Mouse (Mus musculus) hindbrain, embryonic 14.5 days (tissue): ENCODE data around the gene Nomo1. TPM values are rescaled to one million over a fixed set of nuclear protein-coding genes. Genes with fewer than 3 reads are reported as not detected.

Experiments used
- polyA plus RNA-seq: library from polyadenylated mRNA; unstranded; fragments of >200 nt; fragmentation: Nextera tagmentation; extraction: Ambion mirVana; gene quantifications from 2 replicates; pipeline ENCODE4 v1.2.1, GENCODE M21; 2014

The Nomo1 gene
- polyA plus RNA-seq, 1 experiment from 2014 or later: 29.3 TPM

Other genes starting within 250 kb of the Nomo1 start
- gene Lmtk3, start 250.0 kb upstream of the Nomo1 start, polyA plus RNA-seq: 20.9 and 23.6 TPM in 2 replicates
- gene Sult2b1, start 249.0 kb upstream of the Nomo1 start, polyA plus RNA-seq: 5.2 and 7.3 TPM in 2 replicates
- 237 and 242 TPM in 2 replicates for gene Cyth2, start 219.1 kb upstream of the Nomo1 start, polyA plus RNA-seq
- 1.3 TPM in 2 replicates for gene Kcnj14, start 208.9 kb upstream of the Nomo1 start, polyA plus RNA-seq
- 37.6 and 42.6 TPM in 2 replicates for gene Grwd1, start 202.8 kb upstream of the Nomo1 start, polyA plus RNA-seq
- gene Kdelr1, start 160.9 kb upstream of the Nomo1 start, polyA plus RNA-seq: 90.3 and 96.6 TPM in 2 replicates
- gene Grin2d, start 155.3 kb upstream of the Nomo1 start, polyA plus RNA-seq: 4.3 and 4.4 TPM in 2 replicates
- gene Syngr4, start 137.0 kb upstream of the Nomo1 start, polyA plus RNA-seq: 0.39 and 0.40 TPM in 2 replicates
- gene Tmem143, start 136.8 kb upstream of the Nomo1 start, polyA plus RNA-seq: 4.3 and 5.6 TPM in 2 replicates
- 34.1 and 38.8 TPM in 2 replicates for gene Emp3, start 112.3 kb upstream of the Nomo1 start, polyA plus RNA-seq
- gene Ccdc114, start 109.6 kb upstream of the Nomo1 start, polyA plus RNA-seq: 6.1 and 6.5 TPM in 2 replicates
- 0.33 and 0.43 TPM in 2 replicates for gene Abcc6, start 3.4 kb upstream of the Nomo1 start, polyA plus RNA-seq
- 1.2 and 1.5 TPM in 2 replicates for gene Kcnj11, start 67.1 kb downstream of the Nomo1 start, polyA plus RNA-seq
- 10.6 and 13.8 TPM in 2 replicates for gene Abcc8, start 146.3 kb downstream of the Nomo1 start, polyA plus RNA-seq
- 1.2 and 1.8 TPM in 2 replicates for gene Ush1c, start 204.8 kb downstream of the Nomo1 start, polyA plus RNA-seq
- gene Otog, start 207.3 kb downstream of the Nomo1 start, polyA plus RNA-seq: 0.11 and 0.13 TPM in 2 replicates